Mouse (Mus musculus) liver, embryonic 15.5 days (tissue): ENCODE data around the gene Ppan. TPM values are rescaled to one million over a fixed set of nuclear protein-coding genes. Genes with fewer than 3 reads are reported as not detected.

Source experiments
- ATAC-seq: fragments of 200-750 bp; cut with Nextera tagmentation; 2 replicates; pipeline ENCODE4 v1.8.0; 2017; ENCODE audit warnings: moderate number of reproducible peaks, mild to moderate bottlenecking, moderate library complexity; ENCODE audit not compliant: insufficient read depth
- H3K27ac ChIP-seq: fragments of 300-500 bp; sonication (generic); replicated peaks from 2 replicates; pipeline ENCODE4 v1.5.1; 2015; ENCODE audit warnings: mild to moderate bottlenecking, inconsistent platforms
- H3K27me3 ChIP-seq: fragments of 300-500 bp; sonication (generic); 2 replicates; pipeline ENCODE4 v1.6.1; 2015; ENCODE audit warnings: mild to moderate bottlenecking, inconsistent platforms
- H3K36me3 ChIP-seq: fragments of 300-500 bp; sonication (generic); replicated peaks from 2 replicates; pipeline ENCODE4 v1.6.1; 2015; ENCODE audit warnings: moderate library complexity, mild to moderate bottlenecking, inconsistent platforms
- H3K4me1 ChIP-seq: fragments of 300-500 bp; sonication (generic); replicated peaks from 2 replicates; pipeline ENCODE4 v1.6.1; 2015; ENCODE audit warnings: inconsistent platforms
- H3K4me2 ChIP-seq: fragments of 300-500 bp; sonication (generic); 2 replicates; pipeline ENCODE4 v1.6.1; 2015; ENCODE audit warnings: moderate library complexity, mild to moderate bottlenecking, inconsistent platforms
- H3K4me3 ChIP-seq: fragments of 300-500 bp; sonication (generic); replicated peaks from 2 replicates; pipeline ENCODE4 v1.5.1; 2015; ENCODE audit warnings: mild to moderate bottlenecking, inconsistent platforms
- H3K9ac ChIP-seq: fragments of 300-500 bp; sonication (generic); 2 replicates; pipeline ENCODE4 v1.6.1; 2015; ENCODE audit warnings: moderate library complexity, mild to moderate bottlenecking, inconsistent platforms
- H3K9me3 ChIP-seq: fragments of 300-500 bp; sonication (generic); replicated peaks from 2 replicates; pipeline ENCODE4 v1.6.1; 2016; ENCODE audit warnings: inconsistent platforms
- WGBS: fragments of 180-500 bp; shearing (Covaris S2); methylation state at CpG from one replicate; pipeline ENCODE4 v1.1.7; 2015; ENCODE audit warnings: mixed read lengths; ENCODE audit not compliant: insufficient replicate concordance; 5-methylcytosine and 5-hydroxymethylcytosine counted together
- polyA plus RNA-seq: library from polyadenylated mRNA; unstranded; fragments of >200 nt; fragmentation: Nextera tagmentation; extraction: Ambion mirVana; gene quantifications from 2 replicates; pipeline ENCODE4 v1.2.1, GENCODE M21; 2015

The Ppan gene
- polyA plus RNA-seq, 1 experiment from 2014 or later = 55.0 TPM

DNA sequence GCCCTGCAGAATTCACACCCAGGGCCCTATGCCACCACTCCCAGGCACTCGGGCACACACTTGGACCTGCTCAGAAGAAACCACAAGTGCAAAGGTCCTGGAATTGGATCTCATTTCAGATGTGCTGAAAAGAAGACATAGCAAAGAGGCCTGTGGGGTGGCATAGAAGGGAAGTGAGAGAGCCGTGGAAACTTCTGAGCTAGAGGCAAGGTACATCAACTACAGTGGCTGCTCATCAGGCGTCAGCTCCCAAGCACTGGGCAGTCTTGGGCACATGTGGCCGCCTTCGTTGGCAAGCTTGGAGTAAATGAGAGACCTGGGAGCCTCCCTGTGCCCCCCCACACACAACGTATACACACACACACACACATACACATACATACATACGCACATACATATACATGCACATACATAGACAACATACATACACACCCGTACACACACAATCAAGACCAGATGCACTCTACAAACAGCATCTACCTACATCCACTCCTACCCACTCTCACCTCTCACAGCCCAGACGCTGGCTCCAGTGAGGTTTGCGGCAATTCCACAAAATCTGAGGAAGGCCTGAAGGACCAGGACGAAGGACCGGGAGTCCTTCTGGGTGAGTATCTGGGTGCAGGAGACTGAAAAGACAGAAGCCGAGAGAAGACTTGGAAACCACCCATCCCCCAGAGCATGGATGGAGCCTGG is 8.7 kb upstream of the Ppan start, which contains the start of gene Angptl6:
Gene Angptl6 (minus strand): TSS at position 631 of the 696 bp plus-strand sequence.
- H3K9ac ChIP-seq = peak within 1 kb of the TSS; percentile 68
- H3K27me3 ChIP-seq = no peaks in the 10 kb centered on the region
- no peak for ATAC-seq
- 79% methylated on average over 13 of the region's 13 CpGs for WGBS
- no peaks in the 10 kb centered on the region for H3K9me3 ChIP-seq
- H3K4me2 ChIP-seq = peak within 1 kb of the TSS; percentile 95
- H3K27ac ChIP-seq = peak within 1 kb of the TSS; percentile 90
- H3K36me3 ChIP-seq = no peaks in the 10 kb centered on the region
- peaks cover 30% of the 10 kb centered on the region for H3K4me1 ChIP-seq
- H3K4me3 ChIP-seq = peak within 1 kb of the TSS; percentile 59

- H3K9ac ChIP-seq = no peak overlapping the region
- no peaks in the 10 kb centered on the region for H3K9me3 ChIP-seq
- peaks cover 37% of the 10 kb centered on the region for H3K4me1 ChIP-seq
- H3K4me2 ChIP-seq = no peak overlapping the region
- H3K27me3 ChIP-seq = no peaks in the 10 kb centered on the region
- ATAC-seq = no peak
- H3K4me3 ChIP-seq = no peak overlapping the region
- H3K36me3 ChIP-seq = peaks cover 24% of the 10 kb centered on the region
- H3K27ac ChIP-seq = no peak overlapping the region
- WGBS = 81% methylated on average over 2 of the region's 2 CpGs
Measured at GRCm38 (mm10) chr9:20886563-20886962, 1.4 kb upstream of the Ppan start.

DNA sequence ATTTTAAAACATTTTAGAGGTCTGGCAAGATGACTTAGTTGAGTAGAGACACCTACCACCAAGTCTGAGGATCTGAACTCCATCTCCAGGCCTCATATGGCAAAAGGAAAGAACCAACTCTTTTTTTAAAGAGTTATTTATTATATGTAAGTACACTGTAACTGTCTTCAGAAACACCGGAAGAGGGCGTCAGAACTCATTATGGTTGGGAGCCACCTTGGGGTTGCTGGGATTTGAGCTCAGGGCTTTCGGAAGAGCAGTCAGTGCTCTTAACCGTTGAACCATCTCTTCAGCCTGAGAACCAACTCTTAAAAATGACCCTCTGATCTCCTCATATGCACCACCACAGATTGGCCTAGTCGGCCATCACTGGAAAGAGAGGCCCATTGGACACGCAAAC is 784 bp upstream of the Ppan start:
- Histone ChIP-seq H3K27me3 (no peaks in the 10 kb centered on the region), H3K9ac (no peak overlapping the region), H3K27ac (no peak overlapping the region), H3K36me3 (peaks cover 31% of the 10 kb centered on the region), H3K4me1 (peaks cover 42% of the 10 kb centered on the region), H3K4me3 (peak overlapping the region; percentile 82; the same call in 1 of the 2 replicates), H3K9me3 (no peaks in the 10 kb centered on the region), H3K4me2 (peak overlapping the region; percentile 89)
- WGBS = 83% methylated on average over 6 of the region's 6 CpGs
- no peak for ATAC-seq

GRCm38 (mm10) chr9:20888386-20888765 is 401 bp downstream of the Ppan start:
- H3K9me3 ChIP-seq = no peaks in the 10 kb centered on the region
- peaks cover 44% of the 10 kb centered on the region for H3K4me1 ChIP-seq
- H3K27ac ChIP-seq = peak overlapping the region; percentile 89
- H3K27me3 ChIP-seq = no peaks in the 10 kb centered on the region
- peak overlapping the region; percentile 89 for H3K4me2 ChIP-seq
- WGBS = under 1% methylated on average over 30 of the region's 30 CpGs
- ATAC-seq = peak; percentile 11; the same call in 1 of the 2 replicates
- peak overlapping the region; percentile 82 for H3K4me3 ChIP-seq
- H3K36me3 ChIP-seq = peaks cover 42% of the 10 kb centered on the region
- H3K9ac ChIP-seq = peak overlapping the region; percentile 74

GRCm38 (mm10) chr9:20889185-20890141 is 1.5 kb downstream of the Ppan start:
- Histone ChIP-seq H3K9ac (peak overlapping the region; percentile 74), H3K4me2 (peak overlapping the region; percentile 89), H3K9me3 (no peaks in the 10 kb centered on the region), H3K27me3 (no peaks in the 10 kb centered on the region), H3K4me1 (peaks cover 49% of the 10 kb centered on the region), H3K27ac (peak overlapping the region; percentile 83), H3K4me3 (peak overlapping the region; percentile 82), H3K36me3 (peaks cover 53% of the 10 kb centered on the region)
- peak; percentile 70 for ATAC-seq
- 29% methylated on average over 29 of the region's 29 CpGs for WGBS

- peak overlapping the region; percentile 83 for H3K27ac ChIP-seq
- H3K4me3 ChIP-seq = peak overlapping the region; percentile 82
- 0 out of 2 replicates have a peak overlapping the region, but pooled peaks have one; percentile 74 for H3K9ac ChIP-seq
- no peak for ATAC-seq
- H3K27me3 ChIP-seq = no peaks in the 10 kb centered on the region
- H3K9me3 ChIP-seq = no peaks in the 10 kb centered on the region
- peaks cover 51% of the 10 kb centered on the region for H3K4me1 ChIP-seq
- peak overlapping the region; percentile 89 for H3K4me2 ChIP-seq
- H3K36me3 ChIP-seq = peaks cover 63% of the 10 kb centered on the region
- WGBS = 85% methylated on average over 5 of the region's 5 CpGs
Measured at GRCm38 (mm10) chr9:20890411-20890810, 2.4 kb downstream of the Ppan start.

DNA sequence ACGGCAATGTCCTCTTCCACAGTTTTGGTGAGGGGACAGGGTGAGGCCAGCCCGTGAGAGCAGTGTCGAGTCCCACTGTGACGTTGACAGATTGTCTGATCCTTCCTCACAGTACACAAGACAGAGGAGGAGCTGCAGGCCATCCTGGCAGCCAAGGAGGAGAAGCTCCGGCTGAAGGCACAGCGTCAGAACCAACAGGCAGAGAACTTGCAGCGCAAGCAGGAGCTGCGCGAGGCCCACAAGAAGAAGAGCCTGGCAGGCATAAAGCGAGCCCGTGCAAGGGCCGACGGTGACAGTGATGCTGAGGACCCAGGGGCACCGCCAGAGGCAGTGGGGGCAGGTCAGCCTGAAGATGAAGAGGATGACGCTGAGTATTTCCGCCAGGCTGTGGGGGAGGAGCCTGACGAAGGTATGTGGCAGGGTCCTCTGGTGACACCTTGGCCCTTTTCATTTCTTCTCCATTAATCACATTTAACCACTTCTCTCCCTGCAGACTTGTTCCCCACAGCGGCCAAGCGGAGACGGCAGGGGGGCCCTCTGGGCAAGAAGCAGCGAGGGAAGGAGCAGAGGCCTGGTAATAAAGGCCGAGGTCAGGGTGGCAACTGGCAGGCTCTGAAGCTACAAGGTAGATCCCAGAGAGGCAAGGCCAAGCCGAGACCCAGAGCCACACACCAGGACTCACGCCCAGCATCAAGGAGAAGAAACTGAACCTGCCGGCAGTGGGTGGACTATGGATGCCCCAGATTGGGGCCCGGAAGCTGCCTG is 3.5 kb downstream of the Ppan start:
- Histone ChIP-seq H3K4me3 (no peak overlapping the region), H3K4me1 (peaks cover 51% of the 10 kb centered on the region), H3K27me3 (no peaks in the 10 kb centered on the region), H3K27ac (peak overlapping the region; percentile 83), H3K9me3 (no peaks in the 10 kb centered on the region), H3K36me3 (peaks cover 74% of the 10 kb centered on the region), H3K9ac (no peak overlapping the region), H3K4me2 (no peak overlapping the region)
- ATAC-seq = no peak
- 78% methylated on average over 26 of the region's 26 CpGs for WGBS

DNA sequence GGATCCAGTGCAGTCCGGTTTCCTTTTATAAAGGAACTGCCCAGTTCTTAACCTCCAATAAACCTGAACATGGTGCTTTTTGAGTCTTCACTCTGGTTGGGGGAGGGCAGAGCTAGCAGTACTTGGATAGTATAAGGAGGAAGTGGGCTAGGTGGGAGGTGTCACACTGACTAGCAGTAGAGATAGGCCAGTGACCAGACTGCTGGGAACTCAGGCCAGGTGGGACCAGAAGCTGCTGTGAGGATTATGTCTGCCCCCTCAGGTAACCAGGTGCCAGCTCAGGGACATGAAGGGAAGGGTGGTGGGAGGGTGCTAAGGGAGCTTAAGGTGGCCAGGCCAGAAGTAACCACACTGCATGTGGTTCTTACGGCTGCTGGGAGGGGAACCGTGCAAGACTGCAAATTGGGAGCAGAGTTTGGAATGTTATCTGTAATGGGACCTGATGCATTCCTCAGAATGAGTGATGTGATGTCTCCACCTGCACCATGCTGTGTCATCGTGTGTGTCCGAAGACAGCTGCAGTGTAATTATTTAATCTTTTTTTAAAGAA is 4.2 kb downstream of the Ppan start:
- Histone ChIP-seq H3K36me3 (peaks cover 80% of the 10 kb centered on the region), H3K4me2 (no peak overlapping the region), H3K4me1 (peaks cover 56% of the 10 kb centered on the region), H3K27me3 (no peaks in the 10 kb centered on the region), H3K4me3 (no peak overlapping the region), H3K9ac (no peak overlapping the region), H3K27ac (peak overlapping the region; percentile 58), H3K9me3 (no peaks in the 10 kb centered on the region)
- WGBS = 53% methylated on average over 5 of the region's 5 CpGs
- no peak for ATAC-seq

GRCm38 (mm10) chr9:20893069-20893468 is 5.1 kb downstream of the Ppan start:
- Histone ChIP-seq H3K27me3 (no peaks in the 10 kb centered on the region), H3K4me1 (peaks cover 59% of the 10 kb centered on the region), H3K9ac (no peak overlapping the region), H3K4me2 (no peak overlapping the region), H3K27ac (peak overlapping the region; percentile 48; the same call in 1 of the 2 replicates), H3K36me3 (peaks cover 82% of the 10 kb centered on the region), H3K4me3 (no peak overlapping the region), H3K9me3 (no peaks in the 10 kb centered on the region)
- ATAC-seq = no peak
- 47% methylated on average over 5 of the region's 5 CpGs for WGBS

DNA sequence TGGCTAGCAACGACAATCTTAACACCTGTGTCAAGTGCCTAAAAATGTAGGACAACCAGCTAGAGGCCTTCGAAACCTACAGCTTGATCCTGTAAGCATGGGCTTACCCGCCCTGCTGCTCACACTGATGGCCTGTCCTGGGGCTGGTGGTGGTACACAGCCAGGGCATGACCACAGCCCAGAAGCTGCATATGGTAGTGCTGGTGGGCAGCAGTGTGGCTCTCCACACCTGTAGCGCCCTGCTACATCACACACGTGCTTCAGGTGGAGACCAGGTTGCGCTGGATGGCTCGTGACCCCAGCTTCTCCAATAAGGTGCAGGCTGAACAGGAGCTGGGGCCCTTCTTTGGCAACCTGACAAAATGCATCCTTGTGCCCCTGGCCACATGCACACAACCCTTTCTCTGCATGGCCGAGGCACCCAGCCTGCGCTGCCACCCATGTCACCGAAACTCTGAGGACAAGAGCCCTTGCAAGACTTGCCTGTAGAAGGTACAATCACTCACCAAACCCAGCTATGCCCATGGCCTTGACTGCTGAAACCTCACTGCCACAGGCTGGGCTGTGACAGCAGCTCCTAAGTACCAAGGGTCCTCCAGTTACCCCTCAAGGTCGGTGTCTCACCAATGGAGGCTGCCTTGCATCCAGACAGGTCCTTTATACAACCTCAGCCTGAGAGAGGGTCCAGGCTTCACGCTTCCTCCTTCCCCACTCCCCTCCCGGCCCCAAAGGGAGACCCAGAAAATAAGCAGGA is 5.8 kb downstream of the Ppan start:
- H3K4me2 ChIP-seq = no peak overlapping the region
- H3K36me3 ChIP-seq = peaks cover 82% of the 10 kb centered on the region
- H3K4me3 ChIP-seq = no peak overlapping the region
- H3K9ac ChIP-seq = no peak overlapping the region
- H3K9me3 ChIP-seq = no peaks in the 10 kb centered on the region
- peak overlapping the region; percentile 39 for H3K27ac ChIP-seq
- no peaks in the 10 kb centered on the region for H3K27me3 ChIP-seq
- no peak for ATAC-seq
- peaks cover 56% of the 10 kb centered on the region for H3K4me1 ChIP-seq
- WGBS = 77% methylated on average over 13 of the region's 13 CpGs
